Mouse (Mus musculus) midbrain, embryonic 10.5 days (tissue): ENCODE data around the gene Asap3. TPM values are rescaled to one million over a fixed set of nuclear protein-coding genes. Genes with fewer than 3 reads are reported as not detected.

Experiments used
- DNase-seq: peaks from one replicate; pipeline ENCODE4 v3.0.0-alpha.2; 2017; ENCODE audit warnings: low spot score
- H3K27ac ChIP-seq: fragments of 300-500 bp; sonication (generic); replicated peaks from 2 replicates; pipeline ENCODE4 v1.5.1; 2016; ENCODE audit warnings: mild to moderate bottlenecking
- H3K27me3 ChIP-seq: fragments of 300-500 bp; sonication (generic); 2 replicates; pipeline ENCODE4 v1.6.1; 2016; ENCODE audit warnings: low read depth, mild to moderate bottlenecking; ENCODE audit not compliant: poor library complexity, severe bottlenecking
- H3K36me3 ChIP-seq: fragments of 300-500 bp; sonication (generic); 2 replicates; pipeline ENCODE4 v1.6.1; 2016; ENCODE audit warnings: mild to moderate bottlenecking, moderate library complexity
- H3K4me1 ChIP-seq: fragments of 300-500 bp; sonication (generic); 2 replicates; pipeline ENCODE4 v1.6.1; 2016
- H3K4me3 ChIP-seq: fragments of 300-500 bp; sonication (generic); 2 replicates; pipeline ENCODE4 v1.5.1; 2016; ENCODE audit warnings: mild to moderate bottlenecking, moderate library complexity
- H3K9me3 ChIP-seq: fragments of 300-500 bp; sonication (generic); replicated peaks from 2 replicates; pipeline ENCODE4 v1.6.1; 2016; ENCODE audit warnings: mild to moderate bottlenecking
- WGBS: fragments of 180-500 bp; shearing (Covaris S2); methylation state at CpG from one replicate; pipeline ENCODE4 v1.1.7; 2016; 5-methylcytosine and 5-hydroxymethylcytosine counted together
- polyA plus RNA-seq: library from polyadenylated mRNA; unstranded; fragments of >200 nt; fragmentation: Nextera tagmentation; extraction: Ambion mirVana; gene quantifications from 2 replicates; pipeline ENCODE4 v1.2.1, GENCODE M21; 2016

Asap3 gene
- polyA plus RNA-seq: 6.0 and 7.1 TPM in 2 replicates

DNA sequence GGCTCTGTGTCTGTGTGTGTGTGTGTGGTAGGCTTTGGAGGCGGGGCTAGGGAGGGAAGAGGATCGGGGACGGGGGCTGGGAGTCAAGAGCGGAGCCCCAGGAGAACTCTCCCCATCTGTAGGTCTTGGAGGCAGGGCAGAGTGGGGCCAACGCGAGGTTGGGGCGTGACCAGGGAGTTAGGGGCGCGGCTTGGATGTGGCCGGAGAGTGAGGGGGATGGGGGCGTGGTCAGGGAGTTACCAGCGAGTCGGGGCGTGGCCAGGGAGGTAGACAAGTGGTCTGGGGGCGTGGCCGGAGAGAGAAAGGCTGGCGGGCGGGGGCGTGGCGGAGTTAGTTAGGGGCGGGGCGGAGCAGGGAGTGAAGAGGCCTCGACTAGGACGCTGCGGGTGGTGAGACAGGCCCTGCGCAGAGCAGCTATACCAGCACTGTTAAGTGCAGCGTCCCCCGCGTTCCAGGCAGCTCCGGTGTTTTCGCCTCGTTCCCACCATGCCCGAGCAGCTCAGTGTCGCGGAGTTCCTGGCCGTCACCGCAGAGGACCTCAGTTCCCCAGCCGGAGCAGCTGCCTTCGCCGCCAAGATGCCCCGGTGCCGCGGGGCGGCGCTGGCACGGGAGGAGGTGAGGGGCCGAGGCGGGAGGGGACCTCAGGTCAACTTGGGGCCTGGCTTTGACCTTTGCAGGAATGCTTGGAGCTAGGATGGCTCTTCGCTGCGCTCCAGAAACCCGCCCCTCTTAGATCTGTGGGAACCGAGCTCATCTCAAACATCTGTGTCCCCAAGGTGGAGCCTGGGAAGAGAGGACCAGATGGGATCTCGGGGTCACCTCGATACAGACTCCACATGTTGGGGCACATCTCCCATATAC lies at the start of gene Asap3:
Gene Asap3, plus strand, starts transcription at position 333 of the 861 bp plus-strand sequence.
- peak within 1 kb of the TSS; percentile 64 for H3K4me3 ChIP-seq
- H3K4me1 ChIP-seq: peaks cover 40% of the 10 kb centered on the region
- peaks cover 57% of the 10 kb centered on the region for H3K27me3 ChIP-seq
- peak; percentile 100 for DNase-seq
- under 1% methylated on average over 54 of the region's 54 CpGs for WGBS
- H3K9me3 ChIP-seq: no peaks in the 10 kb centered on the region
- H3K27ac ChIP-seq: peak within 1 kb of the TSS; percentile 79
- no peaks in the 10 kb centered on the region for H3K36me3 ChIP-seq

DNA sequence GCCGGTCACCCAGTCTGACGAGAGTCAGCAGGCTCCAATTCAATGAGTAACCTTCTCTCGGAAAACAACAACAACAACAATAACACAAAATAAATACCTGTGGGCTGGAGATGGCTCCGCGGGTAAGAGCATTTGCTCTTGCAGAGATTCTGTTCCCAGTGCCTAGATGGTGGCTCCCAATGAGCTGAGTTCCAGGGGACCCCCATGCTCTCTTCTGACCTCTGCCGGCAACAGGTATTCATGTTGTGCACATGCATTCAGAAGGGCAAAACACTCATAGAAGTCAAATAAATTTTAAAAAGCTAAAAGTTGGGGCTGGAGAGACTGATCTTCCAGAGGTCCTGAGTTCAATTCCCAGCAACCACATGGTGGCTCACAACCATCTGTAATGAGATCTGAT lies 47.7 kb upstream of the Asap3 start:
- Histone ChIP-seq H3K36me3 (no peaks in the 10 kb centered on the region), H3K27me3 (no peaks in the 10 kb centered on the region), H3K4me3 (no peak overlapping the region), H3K27ac (peak overlapping the region; percentile 88), H3K4me1 (peaks cover 40% of the 10 kb centered on the region), H3K9me3 (no peaks in the 10 kb centered on the region)
- WGBS: 91% methylated on average over 6 of the region's 6 CpGs
- no peak for DNase-seq

DNA sequence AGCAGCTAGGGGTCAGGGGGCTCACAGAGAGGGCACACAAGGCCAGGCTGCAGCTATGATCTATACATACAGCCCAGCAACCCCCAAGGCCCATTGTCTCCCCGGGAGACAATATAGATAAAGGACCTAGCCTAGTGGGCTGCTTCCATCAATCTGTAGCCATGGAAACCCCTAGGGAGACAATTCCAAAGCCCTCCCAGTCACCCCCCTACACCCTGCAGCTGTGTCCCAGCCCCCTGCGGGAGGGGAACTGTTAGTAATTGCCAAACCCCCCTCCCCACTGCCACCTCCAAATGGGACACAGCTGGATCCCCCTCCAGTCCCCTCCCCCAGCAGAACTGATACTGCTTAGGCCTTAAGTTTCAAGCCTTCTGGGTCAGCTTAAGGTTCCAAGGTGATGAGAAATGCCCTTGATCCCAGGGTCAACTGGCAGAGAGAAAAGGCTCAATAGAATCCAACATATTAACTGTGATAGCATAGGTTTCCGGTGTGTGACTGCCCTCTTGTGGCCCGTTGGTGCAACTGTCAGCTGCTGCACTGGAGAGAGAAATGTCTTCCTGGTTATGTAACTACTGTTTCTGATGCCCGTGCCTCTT lies 46.3 kb upstream of the Asap3 start:
- H3K27me3 ChIP-seq: no peaks in the 10 kb centered on the region
- peak overlapping the region; percentile 30 for H3K4me3 ChIP-seq
- no peaks in the 10 kb centered on the region for H3K9me3 ChIP-seq
- H3K36me3 ChIP-seq: no peaks in the 10 kb centered on the region
- peaks cover 43% of the 10 kb centered on the region for H3K4me1 ChIP-seq
- DNase-seq: peak; percentile 90
- H3K27ac ChIP-seq: peak overlapping the region; percentile 88
- under 1% methylated on average over 5 of the region's 5 CpGs for WGBS

DNA sequence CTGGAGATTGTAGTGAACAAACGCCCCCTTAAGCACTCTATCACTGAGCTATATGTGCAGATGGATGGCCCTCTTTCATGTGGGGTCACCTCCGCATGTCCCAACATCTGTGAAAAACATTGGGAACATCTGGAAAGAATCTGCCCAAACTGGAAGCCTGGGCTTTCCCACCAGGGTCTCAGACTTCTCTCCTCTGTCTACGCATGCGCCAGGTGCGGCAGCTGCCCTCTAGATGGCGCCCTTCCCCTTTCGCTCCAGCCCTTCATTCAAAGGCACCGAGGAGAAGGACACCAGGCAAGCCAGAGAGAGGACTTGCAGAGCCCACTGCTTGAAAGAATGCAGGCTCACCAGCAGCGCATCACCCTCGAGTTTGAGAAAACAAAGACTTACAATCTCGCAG lies 42.7 kb upstream of the Asap3 start:
- Histone ChIP-seq H3K27me3 (no peaks in the 10 kb centered on the region), H3K9me3 (no peaks in the 10 kb centered on the region), H3K4me3 (no peak overlapping the region), H3K27ac (peak overlapping the region; percentile 53), H3K36me3 (no peaks in the 10 kb centered on the region), H3K4me1 (peaks cover 26% of the 10 kb centered on the region)
- 5% methylated on average over 11 of the region's 11 CpGs for WGBS
- peak; percentile 94 for DNase-seq

DNA sequence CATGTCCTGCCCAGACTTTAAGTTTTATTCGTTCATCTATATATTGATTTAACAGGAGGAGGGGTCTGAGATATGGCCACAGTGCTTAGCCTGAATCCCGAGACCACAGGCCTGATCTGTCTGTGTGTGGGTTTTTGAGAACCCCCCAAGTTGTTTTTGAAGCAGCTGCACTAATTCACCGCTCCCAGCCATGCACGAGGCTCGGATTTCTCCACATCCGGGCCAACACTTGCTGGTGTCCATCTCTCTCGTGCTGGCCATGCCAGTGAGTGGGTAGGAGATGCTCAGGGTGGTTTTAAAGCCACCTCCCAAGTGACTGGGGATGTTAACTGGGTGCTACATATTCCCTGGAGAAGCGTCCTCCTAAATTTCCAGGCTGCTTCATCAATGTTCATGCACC lies 41.2 kb upstream of the Asap3 start:
- no peaks in the 10 kb centered on the region for H3K9me3 ChIP-seq
- no peaks in the 10 kb centered on the region for H3K27me3 ChIP-seq
- DNase-seq: no peak
- no peaks in the 10 kb centered on the region for H3K36me3 ChIP-seq
- H3K27ac ChIP-seq: no peak overlapping the region
- H3K4me1 ChIP-seq: peaks cover 14% of the 10 kb centered on the region
- WGBS: 81% methylated on average over 8 of the region's 8 CpGs
- H3K4me3 ChIP-seq: no peak overlapping the region

DNA sequence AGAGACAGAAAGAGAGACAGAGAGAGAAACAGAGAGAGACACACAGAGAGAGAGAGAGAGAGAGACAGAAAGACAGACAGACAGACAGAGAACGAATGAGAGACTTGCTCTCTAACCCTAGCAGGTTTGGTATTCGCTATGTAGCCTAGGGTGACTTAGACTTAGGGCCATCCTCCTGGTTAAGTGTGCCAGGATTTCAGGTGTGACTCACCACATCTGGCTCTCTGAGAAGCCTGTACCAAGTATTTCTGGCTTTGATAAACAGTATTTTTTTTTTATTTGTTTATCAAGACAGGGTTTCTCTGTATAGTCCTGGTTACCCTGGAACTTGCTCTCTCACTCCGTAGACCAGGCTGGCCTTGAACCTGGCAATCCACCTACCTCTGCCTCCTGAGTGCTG lies 38.5 kb upstream of the Asap3 start:
- whole genome bisulfite sequencing: 84% methylated on average over 3 of the region's 3 CpGs
- Histone ChIP-seq H3K4me1 (peaks cover 15% of the 10 kb centered on the region), H3K4me3 (no peak overlapping the region), H3K27me3 (no peaks in the 10 kb centered on the region; the same call in 1 of the 2 replicates), H3K9me3 (no peaks in the 10 kb centered on the region), H3K27ac (no peak overlapping the region), H3K36me3 (no peaks in the 10 kb centered on the region)
- no peak for DNase-seq

DNA sequence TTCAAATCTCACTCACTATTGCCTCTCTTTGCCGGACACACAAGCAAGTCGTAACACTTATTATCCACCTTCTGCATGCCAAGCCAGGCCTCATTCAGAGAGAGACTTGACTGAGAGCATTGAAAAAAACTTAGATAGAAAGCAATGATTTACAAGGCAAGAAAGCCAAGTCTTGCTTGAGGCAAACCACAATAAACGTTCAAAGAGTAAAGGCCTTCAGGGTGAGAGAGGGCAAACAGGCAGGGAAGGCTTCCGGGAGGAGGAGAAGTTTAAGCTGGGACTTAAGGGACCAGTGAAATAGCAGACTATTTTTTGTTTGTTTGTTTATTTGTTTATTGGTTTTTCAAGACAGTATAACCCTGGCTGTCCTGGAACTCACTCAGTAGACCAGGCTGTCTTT lies 35.8 kb upstream of the Asap3 start:
- H3K27me3 ChIP-seq: no peaks in the 10 kb centered on the region; the same call in 1 of the 2 replicates
- H3K36me3 ChIP-seq: peaks cover 5% of the 10 kb centered on the region; the same call in 1 of the 2 replicates
- no peaks in the 10 kb centered on the region for H3K9me3 ChIP-seq
- H3K4me3 ChIP-seq: no peak overlapping the region
- WGBS: 92% methylated on average over 4 of the region's 4 CpGs
- no peak overlapping the region for H3K27ac ChIP-seq
- no peak for DNase-seq
- peaks cover 37% of the 10 kb centered on the region for H3K4me1 ChIP-seq

DNA sequence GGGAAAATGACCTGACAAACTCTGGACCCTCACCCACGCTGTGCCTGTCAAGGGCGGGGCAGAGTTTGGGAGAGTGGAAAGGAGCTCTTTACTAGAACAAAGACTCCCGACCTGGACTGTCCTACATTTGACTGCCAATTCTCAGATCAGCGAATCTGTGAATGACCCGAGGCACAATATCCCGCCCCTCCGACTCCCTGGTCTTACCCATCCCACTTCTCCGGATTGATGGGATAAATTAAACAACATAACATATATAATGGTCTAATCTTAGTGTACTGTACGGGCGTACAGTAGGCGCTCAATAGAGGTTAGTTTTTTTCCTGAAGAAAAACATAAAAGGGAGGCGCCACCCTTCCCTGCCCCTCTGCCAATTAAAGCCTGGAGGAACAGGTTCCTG lies 34.7 kb upstream of the Asap3 start:
- Histone ChIP-seq H3K27ac (peak overlapping the region; percentile 95), H3K4me3 (peak overlapping the region; percentile 91), H3K9me3 (no peaks in the 10 kb centered on the region), H3K27me3 (no peaks in the 10 kb centered on the region; the same call in 1 of the 2 replicates), H3K36me3 (peaks cover 5% of the 10 kb centered on the region; the same call in 1 of the 2 replicates), H3K4me1 (peaks cover 48% of the 10 kb centered on the region)
- 17% methylated on average over 12 of the region's 12 CpGs for WGBS
- no peak for DNase-seq

DNA sequence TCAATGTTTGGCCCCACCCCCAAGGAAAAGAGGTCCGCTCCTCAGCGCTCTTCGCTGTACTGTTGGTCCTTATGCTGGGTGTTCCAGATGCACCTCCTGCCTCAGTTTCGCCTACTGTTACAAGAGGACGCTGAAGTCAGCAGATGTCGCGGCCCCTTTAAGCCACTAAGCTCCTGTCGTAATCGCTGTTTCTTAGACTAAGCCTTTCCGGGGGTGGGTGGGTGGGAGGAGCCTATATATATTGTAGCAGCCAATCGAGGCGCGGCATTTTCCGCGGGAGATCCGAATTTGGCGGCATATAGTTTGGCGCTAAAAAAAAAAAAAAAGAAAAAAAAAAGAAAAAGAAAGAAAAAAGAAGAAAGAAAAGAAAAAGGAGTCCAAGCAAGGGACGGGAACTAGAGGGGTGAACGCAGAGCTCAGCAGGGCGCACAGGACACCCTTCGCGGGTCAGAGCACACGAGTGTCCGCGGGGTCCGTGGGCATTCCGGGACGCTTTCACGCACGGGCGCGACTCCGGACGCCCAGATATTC lies 34.1 kb upstream of the Asap3 start, which contains the start of gene E2f2:
Gene E2f2, plus strand, starts transcription at position 384 of the 531 bp plus-strand sequence.
- Histone ChIP-seq H3K4me3 (peak within 1 kb of the TSS; percentile 91), H3K36me3 (peaks cover 5% of the 10 kb centered on the region; the same call in 1 of the 2 replicates), H3K27ac (peak within 1 kb of the TSS; percentile 95), H3K4me1 (peaks cover 54% of the 10 kb centered on the region), H3K9me3 (no peaks in the 10 kb centered on the region), H3K27me3 (no peaks in the 10 kb centered on the region; the same call in 1 of the 2 replicates)
- peak; percentile 80 for DNase-seq
- WGBS: under 1% methylated on average over 35 of the region's 35 CpGs

DNA sequence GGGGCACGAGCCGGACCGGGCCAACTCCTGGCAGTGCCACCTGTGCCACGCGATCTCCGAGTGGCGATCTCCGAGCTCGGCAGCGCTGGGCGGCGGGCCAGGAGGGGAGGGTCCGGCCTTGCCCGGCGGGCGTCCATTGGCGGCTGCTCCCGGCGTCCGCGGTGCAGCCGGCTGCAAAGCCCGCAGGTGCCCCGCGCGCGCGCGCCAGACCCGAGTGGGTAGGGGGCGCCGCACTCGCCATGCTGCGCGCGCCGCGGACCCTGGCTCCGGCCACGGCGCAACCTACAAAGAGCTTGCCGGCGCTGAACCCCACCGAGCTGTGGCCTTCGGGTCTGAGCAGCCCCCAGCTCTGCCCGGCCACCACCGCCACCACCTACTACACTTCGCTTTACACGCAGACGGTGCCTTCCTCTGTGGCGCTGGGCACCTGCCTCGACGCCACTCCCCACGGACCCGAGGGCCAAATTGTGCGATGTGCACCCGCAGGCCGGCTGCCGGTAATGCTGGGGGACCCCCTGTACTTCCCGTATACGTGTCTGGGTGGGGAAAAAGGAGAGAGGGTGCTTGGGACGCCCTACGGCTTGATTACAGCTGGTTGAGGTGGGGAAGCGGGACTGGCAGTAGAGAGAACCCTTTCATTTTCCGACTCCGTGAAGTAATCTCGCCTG lies 33.5 kb upstream of the Asap3 start:
- peaks cover 5% of the 10 kb centered on the region; the same call in 1 of the 2 replicates for H3K36me3 ChIP-seq
- no peaks in the 10 kb centered on the region; the same call in 1 of the 2 replicates for H3K27me3 ChIP-seq
- peak overlapping the region; percentile 95 for H3K27ac ChIP-seq
- H3K9me3 ChIP-seq: no peaks in the 10 kb centered on the region
- H3K4me3 ChIP-seq: peak overlapping the region; percentile 91
- DNase-seq: peak; percentile 65
- H3K4me1 ChIP-seq: peaks cover 60% of the 10 kb centered on the region
- under 1% methylated on average over 66 of the region's 67 CpGs for WGBS

DNA sequence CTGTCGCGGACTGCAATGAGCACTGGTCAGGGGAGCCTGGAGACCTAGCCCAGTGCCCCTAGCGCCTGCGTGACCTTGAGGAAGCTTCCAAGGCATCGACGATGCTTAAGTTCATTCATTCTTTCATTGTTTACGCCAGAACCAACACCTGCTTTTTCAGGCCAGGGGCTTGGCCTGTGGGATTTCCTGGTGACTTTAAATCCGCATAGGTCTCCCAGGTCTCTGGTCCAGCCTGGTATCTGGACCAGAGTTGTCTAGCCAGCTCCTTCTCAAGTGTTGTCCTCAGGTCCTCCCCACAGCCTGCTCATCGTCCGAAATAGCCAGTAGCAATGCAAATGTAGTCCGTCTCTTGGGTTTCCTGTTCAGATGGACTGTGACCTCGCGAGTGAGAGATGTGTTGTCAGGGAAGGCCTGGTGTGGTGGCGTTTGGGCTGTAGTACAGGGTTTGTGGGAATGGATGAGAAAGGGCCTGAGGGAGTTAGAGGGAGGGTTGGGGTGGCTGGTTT lies 32.9 kb upstream of the Asap3 start:
- 2% methylated on average over 14 of the region's 14 CpGs for WGBS
- H3K4me1 ChIP-seq: peaks cover 66% of the 10 kb centered on the region
- peak; percentile 49 for DNase-seq

More for the DNA sequence above, 32.9 kb upstream of the Asap3 start:
- Histone ChIP-seq H3K27me3 (no peaks in the 10 kb centered on the region; the same call in 1 of the 2 replicates), H3K27ac (peak overlapping the region; percentile 95), H3K36me3 (peaks cover 10% of the 10 kb centered on the region; the same call in 1 of the 2 replicates), H3K4me3 (peak overlapping the region; percentile 91), H3K9me3 (no peaks in the 10 kb centered on the region)
